Mouse (Mus musculus): ENCODE data around the gene Magi1. TPM values are rescaled to one million over a fixed set of nuclear protein-coding genes. Genes with fewer than 3 reads are reported as not detected.
A peak's percentile ranks its signal among the peaks of the same experiment; 100 is the strongest.

Gene Magi1
- polyA plus RNA-seq, 1 experiment from 2014 or later: 25.0 TPM

GRCm38 (mm10) chr6:93845080-93845479, 438.6 kb downstream of the Magi1 start:
- H3K27me3 ChIP-seq (ENCODE audit: insufficient read depth, poor library complexity, severe bottlenecking): no peaks in the 10 kb centered on the region
- H3K36me3 ChIP-seq: no peaks in the 10 kb centered on the region; the same call in 1 of the 2 replicates
- no peak overlapping the region for H3K27ac ChIP-seq
- H3K4me1 ChIP-seq (replicated peaks): peaks cover 56% of the 10 kb centered on the region
- no peak for DNase-seq (ENCODE audit: low spot score)
- WGBS: 78% methylated on average over 5 of the region's 5 CpGs
- no peak overlapping the region for H3K4me3 ChIP-seq
- no peaks in the 10 kb centered on the region for H3K9me3 ChIP-seq

GRCm38 (mm10) chr6:93844576-93844975, 439.1 kb downstream of the Magi1 start:
- 65% methylated on average over 5 of the region's 5 CpGs for WGBS

GRCm38 (mm10) chr6:93838398-93838797, 445.3 kb downstream of the Magi1 start:
- peaks cover 13% of the 10 kb centered on the region for H3K4me1 ChIP-seq (replicated peaks)
- WGBS: 92% methylated on average over 4 of the region's 4 CpGs
- no peak overlapping the region for H3K4me3 ChIP-seq
- no peak overlapping the region for H3K27ac ChIP-seq
- no peaks in the 10 kb centered on the region for H3K27me3 ChIP-seq (ENCODE audit: insufficient read depth, poor library complexity, severe bottlenecking)
- H3K9me3 ChIP-seq: no peaks in the 10 kb centered on the region
- H3K36me3 ChIP-seq: no peaks in the 10 kb centered on the region
- DNase-seq (ENCODE audit: low spot score): no peak

More at GRCm38 (mm10) chr6:93844576-93844975, 439.1 kb downstream of the Magi1 start:
- DNase-seq (ENCODE audit: low spot score): no peak
- no peaks in the 10 kb centered on the region for H3K9me3 ChIP-seq
- H3K27me3 ChIP-seq (ENCODE audit: insufficient read depth, poor library complexity, severe bottlenecking): no peaks in the 10 kb centered on the region
- H3K4me3 ChIP-seq: no peak overlapping the region
- H3K36me3 ChIP-seq: no peaks in the 10 kb centered on the region; the same call in 1 of the 2 replicates
- no peak overlapping the region for H3K27ac ChIP-seq
- peaks cover 55% of the 10 kb centered on the region for H3K4me1 ChIP-seq (replicated peaks)

- no peak overlapping the region for H3K4me3 ChIP-seq
- no peaks in the 10 kb centered on the region for H3K27me3 ChIP-seq (ENCODE audit: insufficient read depth, poor library complexity, severe bottlenecking)
- H3K27ac ChIP-seq: no peak overlapping the region
- no peaks in the 10 kb centered on the region for H3K36me3 ChIP-seq
- no peak for DNase-seq (ENCODE audit: low spot score)
- 93% methylated on average over 5 of the region's 5 CpGs for WGBS
- 0 out of 2 replicates have a peak, but pooled peaks cover 5% of the 10 kb centered on the region for H3K4me1 ChIP-seq (replicated peaks)
- no peaks in the 10 kb centered on the region for H3K9me3 ChIP-seq
Observed at GRCm38 (mm10) chr6:93836585-93836984, 447.1 kb downstream of the Magi1 start.

- Histone ChIP-seq H3K9me3 (no peaks in the 10 kb centered on the region), H3K4me3 (no peak overlapping the region), H3K36me3 (no peaks in the 10 kb centered on the region), H3K27me3 (ENCODE audit: insufficient read depth, poor library complexity, severe bottlenecking) (no peaks in the 10 kb centered on the region), H3K4me1 (replicated peaks) (0 out of 2 replicates have a peak, but pooled peaks cover 10% of the 10 kb centered on the region), H3K27ac (no peak overlapping the region)
- 92% methylated on average over 4 of the region's 4 CpGs for WGBS
- DNase-seq (ENCODE audit: low spot score): no peak
Observed at GRCm38 (mm10) chr6:93835211-93835610, 448.5 kb downstream of the Magi1 start.

GRCm38 (mm10) chr6:93828262-93828661, 455.5 kb downstream of the Magi1 start:
- Histone ChIP-seq H3K27ac (no peak overlapping the region), H3K27me3 (ENCODE audit: insufficient read depth, poor library complexity, severe bottlenecking) (no peaks in the 10 kb centered on the region), H3K36me3 (no peaks in the 10 kb centered on the region), H3K4me1 (replicated peaks) (peaks cover 22% of the 10 kb centered on the region), H3K4me3 (no peak overlapping the region), H3K9me3 (no peaks in the 10 kb centered on the region)
- no peak for DNase-seq (ENCODE audit: low spot score)
- 91% methylated on average over 6 of the region's 6 CpGs for WGBS

- H3K27me3 ChIP-seq (ENCODE audit: insufficient read depth, poor library complexity, severe bottlenecking): no peaks in the 10 kb centered on the region
- WGBS: 78% methylated on average over 4 of the region's 4 CpGs
- no peak for DNase-seq (ENCODE audit: low spot score)
- no peaks in the 10 kb centered on the region for H3K9me3 ChIP-seq
- no peak overlapping the region for H3K4me3 ChIP-seq
- no peaks in the 10 kb centered on the region for H3K36me3 ChIP-seq
- peaks cover 31% of the 10 kb centered on the region for H3K4me1 ChIP-seq (replicated peaks)
- no peak overlapping the region for H3K27ac ChIP-seq
Observed at GRCm38 (mm10) chr6:93826875-93827274, 456.8 kb downstream of the Magi1 start.

GRCm38 (mm10) chr6:93822221-93822897, 461.4 kb downstream of the Magi1 start:
- Histone ChIP-seq H3K4me1 (replicated peaks) (peaks cover 57% of the 10 kb centered on the region), H3K9me3 (no peaks in the 10 kb centered on the region), H3K27ac (peak overlapping the region; percentile 81), H3K36me3 (no peaks in the 10 kb centered on the region), H3K4me3 (no peak overlapping the region), H3K27me3 (ENCODE audit: insufficient read depth, poor library complexity, severe bottlenecking) (no peaks in the 10 kb centered on the region)
- DNase-seq (ENCODE audit: low spot score): no peak
- WGBS: 69% methylated on average over 9 of the region's 9 CpGs

GRCm38 (mm10) chr6:93821512-93821911, 462.2 kb downstream of the Magi1 start:
- Histone ChIP-seq H3K4me1 (replicated peaks) (peaks cover 59% of the 10 kb centered on the region), H3K27ac (peak overlapping the region; percentile 81), H3K4me3 (no peak overlapping the region), H3K27me3 (ENCODE audit: insufficient read depth, poor library complexity, severe bottlenecking) (no peaks in the 10 kb centered on the region), H3K36me3 (no peaks in the 10 kb centered on the region), H3K9me3 (no peaks in the 10 kb centered on the region)
- WGBS: 48% methylated on average over 7 of the region's 7 CpGs
- DNase-seq (ENCODE audit: low spot score): no peak

- WGBS: 11% methylated on average over 6 of the region's 6 CpGs
- peak; percentile 72 for DNase-seq (ENCODE audit: low spot score)
- no peaks in the 10 kb centered on the region for H3K9me3 ChIP-seq
- H3K27ac ChIP-seq: peak overlapping the region; percentile 81
- H3K36me3 ChIP-seq: 0 out of 2 replicates have a peak, but pooled peaks cover 3% of the 10 kb centered on the region
- no peak overlapping the region for H3K4me3 ChIP-seq
- peaks cover 70% of the 10 kb centered on the region for H3K4me1 ChIP-seq (replicated peaks)
- no peaks in the 10 kb centered on the region for H3K27me3 ChIP-seq (ENCODE audit: insufficient read depth, poor library complexity, severe bottlenecking)
Observed at GRCm38 (mm10) chr6:93819888-93820287, 463.8 kb downstream of the Magi1 start.

GRCm38 (mm10) chr6:93819282-93819681, 464.4 kb downstream of the Magi1 start:
- no peaks in the 10 kb centered on the region for H3K9me3 ChIP-seq
- peaks cover 70% of the 10 kb centered on the region for H3K4me1 ChIP-seq (replicated peaks)
- no peak for DNase-seq (ENCODE audit: low spot score)
- H3K4me3 ChIP-seq: no peak overlapping the region
- H3K36me3 ChIP-seq: 0 out of 2 replicates have a peak, but pooled peaks cover 3% of the 10 kb centered on the region
- 88% methylated on average over 4 of the region's 4 CpGs for WGBS
- no peaks in the 10 kb centered on the region for H3K27me3 ChIP-seq (ENCODE audit: insufficient read depth, poor library complexity, severe bottlenecking)
- peak overlapping the region; percentile 81 for H3K27ac ChIP-seq

GRCm38 (mm10) chr6:93818494-93818893, 465.2 kb downstream of the Magi1 start:
- no peak for DNase-seq (ENCODE audit: low spot score)
- Histone ChIP-seq H3K27ac (peak overlapping the region; percentile 81), H3K4me1 (replicated peaks) (peaks cover 70% of the 10 kb centered on the region), H3K36me3 (0 out of 2 replicates have a peak, but pooled peaks cover 8% of the 10 kb centered on the region), H3K4me3 (no peak overlapping the region), H3K9me3 (no peaks in the 10 kb centered on the region), H3K27me3 (ENCODE audit: insufficient read depth, poor library complexity, severe bottlenecking) (no peaks in the 10 kb centered on the region)
- 56% methylated on average over 4 of the region's 4 CpGs for WGBS

- Histone ChIP-seq H3K9me3 (no peaks in the 10 kb centered on the region), H3K27me3 (ENCODE audit: insufficient read depth, poor library complexity, severe bottlenecking) (no peaks in the 10 kb centered on the region), H3K36me3 (no peaks in the 10 kb centered on the region), H3K4me3 (no peak overlapping the region), H3K27ac (peak overlapping the region; percentile 56; the same call in 1 of the 2 replicates), H3K4me1 (replicated peaks) (peaks cover 39% of the 10 kb centered on the region)
- no peak for DNase-seq (ENCODE audit: low spot score)
- 85% methylated on average over 5 of the region's 5 CpGs for WGBS
Observed at GRCm38 (mm10) chr6:93805407-93805936, 478.2 kb downstream of the Magi1 start.
